23 mouse cellular contexts compared by ENCODE assay signal in genomic region chr4:103552476-103552875, GRCm38 (mm10).
DNase-seq lines count a peak whose midpoint lies in the region; ATAC-seq and TF ChIP-seq lines count a peak whose summit lies in the region.
"Had no signal": no experiment of that assay in that cellular context is flagged by ENCODE, and none has a peak within 500 bp of the region (broad histone marks: within the 10 kb centered on the region; RNA-seq: fewer than 3 reads in every experiment).

No protein-coding gene starts in this region.

- H3K36me3 ChIP-seq in testis, adult 2 months (ENCODE audit: control insufficient read depth, insufficient read depth, low read length) = no peaks in the 10 kb centered on the region
- H3K36me3 ChIP-seq: embryonic facial prominence, embryonic 12.5 days; forebrain, embryonic 12.5 days; hindbrain, embryonic 10.5 days; hindbrain, embryonic 13.5 days had no signal

- TF ChIP-seq POLR2A in testis, adult 2 months (IDR thresholded peaks at IDR 0.05; ENCODE audit: control insufficient read depth, low read depth, low read length) = no peak

- no peak overlapping the region for H3K4me3 ChIP-seq in left cerebral cortex, adult 2 months
- H3K4me3 ChIP-seq in testis, adult 2 months (ENCODE audit: control insufficient read depth, low read depth, low read length) = peak overlapping the region; percentile 33; the same call in 1 of the 2 replicates
- H3K4me3 ChIP-seq: embryonic facial prominence, embryonic 12.5 days; erythroblast, embryonic 14.5 days; forebrain, embryonic 12.5 days; hindbrain, embryonic 10.5 days; hindbrain, embryonic 13.5 days had no signal

- H3K27me3 ChIP-seq in testis, adult 2 months (ENCODE audit: control insufficient read depth, insufficient read depth, low read length) = no peaks in the 10 kb centered on the region
- H3K27me3 ChIP-seq: embryonic facial prominence, embryonic 12.5 days; forebrain, embryonic 12.5 days; hindbrain, embryonic 13.5 days had no signal

- peak; percentile 76 for ATAC-seq in frontal cortex, adult (ENCODE audit: low TSS enrichment)
- ATAC-seq: CD4-positive, CD25-positive, alpha-beta regulatory T cell, adult 4 months; forebrain, embryonic 16.5 days; hindbrain, embryonic 16.5 days; intestine, embryonic 16.5 days had no signal

- no peaks in the 10 kb centered on the region; the same call in 1 of the 2 replicates for H3K4me1 ChIP-seq in testis, adult 2 months (ENCODE audit: control insufficient read depth, insufficient read depth, low read length)
- H3K4me1 ChIP-seq: embryonic facial prominence, embryonic 12.5 days; hindbrain, embryonic 10.5 days; hindbrain, embryonic 13.5 days had no signal

- no peak overlapping the region for H3K27ac ChIP-seq in left cerebral cortex, adult 2 months
- H3K27ac ChIP-seq in testis, adult 2 months (ENCODE audit: control insufficient read depth, insufficient read depth, low read depth, low read length) = no peak overlapping the region
- H3K27ac ChIP-seq: embryonic facial prominence, embryonic 12.5 days; forebrain, embryonic 12.5 days; hindbrain, embryonic 10.5 days; hindbrain, embryonic 13.5 days had no signal

- DNase-seq in frontal cortex, postnatal 14 days (ENCODE audit: low spot score in 2 of 2) = no peak
- peak; percentile 31 to 62 for DNase-seq in left cerebral cortex, postnatal 14 days (ENCODE audit: low spot score in 2 of 2)
- DNase-seq in left cerebral cortex, adult 2 months (ENCODE audit: extremely low spot score in 1 of 2, low spot score in 2 of 2) = no peak
- DNase-seq in testis, postnatal 14 days (ENCODE audit: low spot score) = no peak
- DNase-seq in cerebellum, adult 9-10 months = no peak
- DNase-seq: adrenal gland, adult 2 months; adrenal gland, postnatal 14 days; cerebellum, adult 11-12 months; cerebellum, adult 8-10 months; cerebellum, postnatal 14 days; gastrocnemius, postnatal 10 days; gastrocnemius, postnatal 36 days had no signal

- intact Hi-C loops in left cerebral cortex, postnatal 14 days (cut with DNase I) = no loop called here
- intact Hi-C loops in left cerebral cortex, adult 2 months (cut with DNase I) = no loop called here

- no peak for TF ChIP-seq CTCF in left cerebral cortex, adult 2 months (IDR thresholded peaks at IDR 0.05)
- no peak for TF ChIP-seq CTCF in testis, adult 2 months (IDR thresholded peaks at IDR 0.05; ENCODE audit: control insufficient read depth, insufficient read depth, insufficient replicate concordance, low read depth, low read length)

Comparison
In these comparisons a context has a peak if more than half of its experiments do, and no peak if none do; other contexts are left out.
1. DNase-seq: peak in left cerebral cortex, postnatal 14 days (2 of 2); none in frontal cortex, postnatal 14 days (0 of 2), left cerebral cortex, adult 2 months (0 of 2), testis, postnatal 14 days (single experiment) and cerebellum, adult 9-10 months (single experiment).